Mouse (Mus musculus): ENCODE data around the gene Antxr1.

- no peak for TF ChIP-seq CTCF (IDR thresholded peaks at IDR 0.05; ENCODE audit: low read depth, low read length)
- no peak for TF ChIP-seq POLR2A (IDR thresholded peaks at IDR 0.05; ENCODE audit: extremely low read depth, insufficient read depth, low read length)
Measured at GRCm38 (mm10) chr6:87142239-87142638, 193.4 kb downstream of the Antxr1 start.
